Mouse (Mus musculus): ENCODE data around the gene Gm5737.

The Gm5737 gene

DNA sequence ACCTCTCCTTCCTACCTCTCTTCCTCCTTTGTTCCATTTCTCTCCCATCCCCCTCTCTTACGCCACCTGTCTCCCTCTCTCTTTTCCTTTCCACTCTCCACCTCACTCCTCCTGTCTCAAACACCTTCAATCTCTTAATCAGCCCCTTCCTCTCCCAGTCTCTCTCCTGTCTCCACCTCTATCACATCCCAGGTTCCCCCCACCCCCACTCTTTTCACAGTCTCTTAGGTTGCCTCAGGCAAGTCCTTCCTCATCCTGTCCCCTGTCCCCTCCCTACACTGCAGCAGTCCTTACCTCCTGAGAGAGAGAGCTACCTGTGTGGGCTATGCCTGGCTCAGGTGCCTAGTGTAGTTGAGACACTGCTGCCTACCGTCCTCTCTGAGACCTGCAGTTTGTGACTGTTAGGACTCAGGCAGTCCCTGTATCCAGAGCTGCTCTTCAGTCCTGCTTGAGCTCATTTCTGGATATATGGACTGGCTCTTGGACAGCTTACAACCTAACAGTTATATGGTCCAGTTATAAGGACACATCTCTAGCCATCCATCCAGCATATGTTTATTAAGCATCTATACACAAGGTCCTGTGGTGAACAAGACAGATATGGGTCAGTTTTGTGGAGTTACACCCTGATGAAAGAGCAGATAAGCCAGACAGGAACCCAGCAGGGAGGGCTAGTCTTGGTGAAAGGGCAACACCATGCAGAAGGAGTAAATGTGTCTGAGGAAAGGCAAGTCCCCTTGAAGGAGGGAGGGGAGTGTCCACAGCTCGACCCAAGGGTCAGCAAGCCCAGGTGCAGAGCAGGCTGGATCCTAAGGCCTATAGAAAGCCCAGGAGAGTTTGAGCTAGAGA lies 63.6 kb downstream of the Gm5737 start:
- DNase-seq (ENCODE audit: extremely low spot score) = no peak

DNA sequence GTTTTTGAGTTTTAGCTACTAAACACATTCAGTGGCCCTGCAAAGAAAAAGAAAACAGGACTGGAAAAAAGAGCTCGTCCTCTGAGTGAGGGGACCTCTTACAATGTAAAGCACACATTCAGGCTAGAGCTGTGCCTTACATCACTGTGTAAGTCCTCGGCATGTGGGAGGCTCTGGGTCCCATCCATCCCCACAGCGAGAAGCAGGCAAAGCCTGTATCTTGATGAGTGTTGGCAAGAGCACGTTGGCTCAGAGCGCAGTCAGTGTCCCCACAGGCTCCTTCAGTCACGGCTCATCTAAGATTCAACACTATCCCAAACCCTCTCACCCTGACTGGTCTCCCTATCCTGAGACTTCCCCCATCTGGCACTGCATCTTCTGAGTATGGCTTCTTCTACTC lies 66.1 kb downstream of the Gm5737 start:
- DNase-seq (ENCODE audit: extremely low spot score) = no peak

DNA sequence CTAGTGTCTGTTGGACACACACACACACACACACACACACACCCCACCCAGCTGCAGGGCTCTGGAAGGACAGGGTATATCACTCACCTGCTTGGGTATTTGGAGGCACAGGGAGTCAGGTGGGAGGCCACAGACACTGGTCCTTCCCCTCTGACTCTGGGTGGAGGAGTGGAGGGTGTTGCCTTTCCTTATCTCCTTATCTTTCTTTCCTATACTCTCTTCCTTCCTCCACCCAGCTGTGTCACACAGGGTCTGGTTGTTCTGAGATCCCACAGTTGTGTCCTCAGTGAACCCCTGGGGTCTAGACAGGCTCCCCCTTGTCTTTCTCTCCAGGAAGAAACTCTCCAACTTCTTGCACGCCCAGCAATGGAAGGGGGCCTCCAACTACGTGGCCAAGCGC lies 67.8 kb downstream of the Gm5737 start:
- no peak for DNase-seq (ENCODE audit: extremely low spot score)

GRCm38 (mm10) chr7:120880770-120881169 lies 68.6 kb downstream of the Gm5737 start:
- no peak for DNase-seq (ENCODE audit: extremely low spot score)

All from embryo, embryonic 9.5 days (tissue).